Mouse (Mus musculus): ENCODE results near the gene Gm10570. TPM values are rescaled to one million over a fixed set of nuclear protein-coding genes. Genes with fewer than 3 reads are reported as not detected.
A peak's percentile ranks its signal among the peaks of the same experiment; 100 is the strongest.

The Gm10570 gene
- polyA plus RNA-seq, 1 experiment: not detected

DNA sequence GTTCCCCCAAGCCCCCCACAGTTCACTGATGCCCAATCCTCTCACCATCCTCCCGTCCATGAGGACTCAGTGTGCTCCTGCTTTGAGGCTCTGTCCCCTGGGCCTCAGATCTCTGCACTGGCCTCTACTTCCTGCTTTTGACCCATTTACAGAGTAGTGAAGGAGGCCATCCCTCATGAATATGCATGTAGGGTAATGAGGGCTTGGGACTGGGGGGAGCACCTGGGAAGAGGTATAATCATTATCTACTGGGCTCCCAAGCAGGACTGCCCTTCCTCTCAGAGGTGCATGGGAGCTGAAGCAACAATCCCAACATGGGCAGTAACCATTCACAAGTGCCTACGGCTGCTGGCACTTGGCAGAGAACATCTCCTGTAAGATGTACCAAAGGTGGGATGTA lies 29.4 kb downstream of the Gm10570 start, which contains the start of gene Serinc2:
Gene Serinc2 (minus strand): TSS at position 101 of the 400 bp plus-strand sequence.
- H3K27ac ChIP-seq (ENCODE audit: insufficient read depth, low read depth, low read length): no peak within 1 kb of the TSS
- peaks cover 15% of the 10 kb centered on the region for H3K4me1 ChIP-seq (ENCODE audit: control insufficient read depth, insufficient read depth, low read length)
- 84% methylated on average over 2 of the region's 2 CpGs for WGBS
- TF ChIP-seq POLR2A (IDR thresholded peaks at IDR 0.05; ENCODE audit: insufficient read depth, low read depth, low read length): no peak
- TF ChIP-seq CTCF (IDR thresholded peaks at IDR 0.05; ENCODE audit: insufficient read depth, low read depth, low read length): no peak
- no peak within 1 kb of the TSS for H3K4me3 ChIP-seq (ENCODE audit: insufficient read depth, low read depth, low read length)

DNA sequence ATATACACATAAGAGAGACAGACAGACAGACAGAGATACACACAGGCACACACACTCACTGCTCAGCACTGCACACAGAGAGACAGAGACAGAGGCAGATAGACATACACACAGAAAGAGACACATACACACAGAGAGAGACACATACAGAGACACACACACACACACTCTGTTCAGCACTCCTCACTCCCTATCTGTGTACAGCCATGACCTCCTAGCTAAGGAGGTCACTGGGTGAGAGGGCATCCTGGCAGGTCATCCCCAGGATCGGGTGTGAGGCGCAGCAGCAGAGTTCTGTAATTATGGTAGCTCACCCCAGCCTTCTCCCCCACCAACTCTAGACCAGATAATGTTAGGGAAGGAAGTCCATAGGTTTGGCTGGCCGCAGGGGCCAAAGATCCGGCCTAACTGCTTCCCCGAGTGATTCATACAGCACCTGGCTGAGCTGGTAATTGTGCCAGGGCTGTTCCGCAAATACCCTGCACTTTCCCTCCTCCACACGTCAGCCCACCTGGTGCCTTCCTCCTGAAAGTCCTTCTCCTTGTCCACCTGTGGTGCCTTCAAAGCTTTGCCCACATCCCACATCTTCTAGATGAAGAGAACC lies 31.8 kb downstream of the Gm10570 start:
- H3K27ac ChIP-seq (ENCODE audit: insufficient read depth, low read depth, low read length): no peak overlapping the region
- 72% methylated on average over 7 of the region's 7 CpGs for WGBS
- TF ChIP-seq POLR2A (IDR thresholded peaks at IDR 0.05; ENCODE audit: insufficient read depth, low read depth, low read length) (no peak), CTCF (IDR thresholded peaks at IDR 0.05; ENCODE audit: insufficient read depth, low read depth, low read length) (no peak)
- no peak overlapping the region for H3K4me3 ChIP-seq (ENCODE audit: insufficient read depth, low read depth, low read length)
- peaks cover 22% of the 10 kb centered on the region for H3K4me1 ChIP-seq (ENCODE audit: control insufficient read depth, insufficient read depth, low read length)

DNA sequence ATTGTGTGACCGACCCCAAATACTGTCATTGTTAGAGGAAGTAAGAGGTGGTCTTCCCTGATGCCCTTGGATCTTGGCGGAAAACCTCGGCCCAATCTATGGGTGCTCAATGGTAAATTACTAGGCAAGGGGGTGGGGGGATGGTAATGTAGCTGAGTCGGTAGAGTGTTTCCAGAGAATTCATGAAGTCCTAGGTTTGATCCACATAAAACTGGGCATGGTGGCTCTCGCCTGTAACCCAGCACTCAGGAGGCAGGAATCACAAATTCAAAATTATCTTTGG lies 32.7 kb downstream of the Gm10570 start:
- Histone ChIP-seq H3K4me3 (ENCODE audit: insufficient read depth, low read depth, low read length) (no peak overlapping the region), H3K4me1 (ENCODE audit: control insufficient read depth, insufficient read depth, low read length) (peaks cover 22% of the 10 kb centered on the region), H3K27ac (ENCODE audit: insufficient read depth, low read depth, low read length) (no peak overlapping the region)
- no peak for TF ChIP-seq CTCF (IDR thresholded peaks at IDR 0.05; ENCODE audit: insufficient read depth, low read depth, low read length)
- no peak for TF ChIP-seq POLR2A (IDR thresholded peaks at IDR 0.05; ENCODE audit: insufficient read depth, low read depth, low read length)
- 60% methylated on average over 5 of the region's 5 CpGs for WGBS

DNA sequence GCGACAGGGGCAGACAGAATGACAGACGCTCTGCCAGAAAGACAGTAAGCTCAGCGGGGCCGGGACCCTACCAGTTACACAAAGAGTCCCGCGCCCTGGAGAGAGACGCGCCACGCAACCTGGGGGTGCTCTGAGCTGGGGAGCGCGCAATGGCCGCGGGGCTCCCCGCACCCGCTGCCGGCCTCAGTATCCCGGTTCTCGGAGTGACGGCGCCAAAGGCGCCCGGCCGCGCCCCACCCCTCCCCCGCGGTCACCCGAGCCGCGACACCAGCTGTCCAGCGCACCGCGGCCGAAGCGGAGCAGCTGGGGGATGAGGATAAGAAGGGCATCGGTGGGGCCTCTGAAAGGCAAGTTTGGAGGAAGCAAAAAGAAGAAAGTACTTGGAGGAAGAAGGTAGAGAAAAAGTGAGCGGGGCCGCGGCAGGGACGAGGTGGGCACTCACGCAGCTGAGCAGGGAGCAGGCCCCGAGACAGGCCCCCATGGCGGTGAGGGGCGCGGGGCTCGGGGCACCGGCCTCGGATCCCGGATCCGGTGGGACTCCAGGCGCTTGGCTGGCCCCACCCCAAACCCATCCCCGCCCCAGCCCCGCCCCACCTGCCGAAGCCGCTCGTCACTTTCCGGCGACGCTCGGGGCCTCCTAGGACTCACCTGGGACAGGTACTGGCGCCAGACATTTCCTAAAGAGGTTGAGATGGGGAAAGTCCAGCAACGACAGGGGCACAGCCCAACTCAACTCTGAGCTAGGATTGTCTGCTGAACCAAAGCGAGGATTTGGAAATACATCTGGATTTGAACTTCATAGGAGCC lies 33.3 kb downstream of the Gm10570 start:
- 5% methylated on average over 61 of the region's 62 CpGs for WGBS

DNA sequence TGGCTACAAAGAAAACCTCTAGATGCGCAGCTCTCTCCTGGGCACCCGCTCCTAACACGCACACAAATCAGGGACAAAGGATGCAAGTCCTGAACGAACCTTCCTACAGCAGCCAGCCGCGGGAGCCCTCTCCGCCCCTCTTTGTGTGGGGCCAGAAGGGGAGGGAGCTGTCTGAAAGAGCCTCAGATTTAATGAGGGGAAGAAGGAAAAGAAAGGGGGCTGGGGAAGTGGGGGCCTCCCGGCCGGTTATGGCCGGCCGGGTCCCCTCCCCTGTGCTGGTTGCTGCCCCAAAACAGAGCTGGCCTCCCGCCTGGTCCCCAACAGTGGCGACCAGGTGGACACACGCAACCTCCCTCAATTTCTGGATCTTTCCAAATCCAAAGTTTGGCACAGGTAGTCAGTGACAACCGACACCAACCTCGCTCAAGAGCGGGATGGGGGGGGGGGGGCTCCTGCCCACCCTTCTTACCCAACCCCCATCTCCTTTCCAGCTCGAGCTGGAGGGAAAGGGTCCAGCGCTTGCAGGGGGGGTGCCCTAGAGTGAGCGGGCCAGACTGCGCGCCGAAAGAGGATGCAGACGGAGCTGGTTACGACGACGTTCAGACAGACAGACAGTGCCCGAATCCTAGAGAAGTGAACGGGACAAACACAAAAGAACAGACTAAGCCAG lies 34.0 kb downstream of the Gm10570 start:
- peaks cover 20% of the 10 kb centered on the region for H3K4me1 ChIP-seq (ENCODE audit: control insufficient read depth, insufficient read depth, low read length)
- no peak overlapping the region for H3K27ac ChIP-seq (ENCODE audit: insufficient read depth, low read depth, low read length)
- 2% methylated on average over 29 of the region's 29 CpGs for WGBS
- H3K4me3 ChIP-seq (ENCODE audit: insufficient read depth, low read depth, low read length): peak overlapping the region; percentile 46
- no peak for TF ChIP-seq CTCF (IDR thresholded peaks at IDR 0.05; ENCODE audit: insufficient read depth, low read depth, low read length)

More for the DNA sequence above, 33.3 kb downstream of the Gm10570 start:
- TF ChIP-seq CTCF (IDR thresholded peaks at IDR 0.05; ENCODE audit: insufficient read depth, low read depth, low read length) (no peak), POLR2A (IDR thresholded peaks at IDR 0.05; ENCODE audit: insufficient read depth, low read depth, low read length) (no peak)
- H3K27ac ChIP-seq (ENCODE audit: insufficient read depth, low read depth, low read length): no peak overlapping the region
- H3K4me1 ChIP-seq (ENCODE audit: control insufficient read depth, insufficient read depth, low read length): peaks cover 20% of the 10 kb centered on the region
- H3K4me3 ChIP-seq (ENCODE audit: insufficient read depth, low read depth, low read length): peak overlapping the region; percentile 46

DNA sequence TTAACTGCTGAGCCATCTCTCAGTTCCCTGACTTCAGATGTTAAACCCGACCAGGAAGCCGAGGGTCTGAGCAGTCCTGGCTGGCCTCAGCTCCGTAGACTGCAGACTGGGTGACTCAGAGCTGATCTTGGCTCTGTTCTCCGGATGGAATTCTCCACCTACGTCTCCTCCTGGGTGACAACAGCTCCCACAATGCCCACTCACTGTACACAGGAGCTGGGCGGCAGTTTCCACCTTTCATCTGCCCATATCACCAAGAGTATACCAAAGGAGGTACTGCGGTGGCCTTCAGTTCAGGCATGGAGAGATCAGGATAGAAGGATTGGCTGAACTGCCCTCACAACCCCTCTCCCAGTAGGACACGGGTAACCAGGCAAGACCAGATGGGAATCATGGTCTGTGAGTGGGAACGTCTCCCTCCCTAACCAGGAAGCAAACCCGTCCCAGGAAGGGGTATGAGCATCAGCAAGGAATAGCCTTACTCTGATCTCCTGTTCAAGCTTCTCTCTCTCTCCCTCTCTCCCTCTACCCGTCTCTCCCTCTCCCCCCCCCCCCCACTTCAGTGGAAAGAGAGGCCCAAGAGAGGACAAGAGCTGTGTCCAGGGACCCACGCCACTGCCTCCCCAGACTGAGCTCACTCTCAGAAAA lies 34.7 kb downstream of the Gm10570 start:
- 18% methylated on average over 11 of the region's 12 CpGs for WGBS
- no peak for TF ChIP-seq POLR2A (IDR thresholded peaks at IDR 0.05; ENCODE audit: insufficient read depth, low read depth, low read length)
- 0 out of 2 replicates have a peak overlapping the region, but pooled peaks have one; percentile 4 for H3K27ac ChIP-seq (ENCODE audit: insufficient read depth, low read depth, low read length)
- peaks cover 20% of the 10 kb centered on the region for H3K4me1 ChIP-seq (ENCODE audit: control insufficient read depth, insufficient read depth, low read length)
- H3K4me3 ChIP-seq (ENCODE audit: insufficient read depth, low read depth, low read length): peak overlapping the region; percentile 46

DNA sequence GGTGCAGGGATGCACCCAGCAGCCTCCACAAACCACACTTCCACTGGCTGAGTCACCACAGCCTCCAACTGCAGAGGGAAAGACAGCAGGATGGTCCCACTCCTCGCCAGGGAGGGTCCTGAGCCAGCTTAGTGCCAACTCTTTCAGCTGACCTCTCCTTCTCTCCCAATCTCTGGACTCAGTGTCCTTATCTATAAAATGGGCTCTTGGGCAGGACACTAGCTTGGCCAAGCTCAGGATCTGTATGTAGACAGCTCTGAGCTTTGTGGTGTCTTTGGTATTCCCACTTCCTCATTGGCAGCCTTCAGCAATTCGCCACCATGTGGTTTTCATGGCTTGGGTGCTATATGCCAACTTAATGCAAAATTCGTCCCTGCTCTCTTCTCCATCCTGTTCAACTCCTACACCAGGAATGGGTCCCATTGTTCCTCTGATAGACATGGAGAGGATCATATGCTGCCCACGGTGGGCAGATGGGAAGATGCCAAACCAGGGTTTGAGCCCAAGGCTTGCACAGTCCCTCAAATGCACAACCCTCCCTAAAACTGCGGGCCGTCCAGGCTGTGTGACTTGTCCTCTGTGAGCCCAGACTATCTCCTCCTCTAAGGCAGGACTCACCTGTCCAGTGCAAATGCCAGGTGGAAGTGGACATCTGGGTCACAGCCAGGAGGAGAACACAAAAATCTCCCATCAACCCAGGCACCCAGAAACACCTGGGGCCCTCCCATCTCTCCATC lies 37.7 kb downstream of the Gm10570 start:
- WGBS: 80% methylated on average over 6 of the region's 6 CpGs
- peaks cover 20% of the 10 kb centered on the region for H3K4me1 ChIP-seq (ENCODE audit: control insufficient read depth, insufficient read depth, low read length)
- TF ChIP-seq CTCF (IDR thresholded peaks at IDR 0.05; ENCODE audit: insufficient read depth, low read depth, low read length) (no peak), POLR2A (IDR thresholded peaks at IDR 0.05; ENCODE audit: insufficient read depth, low read depth, low read length) (no peak)

DNA sequence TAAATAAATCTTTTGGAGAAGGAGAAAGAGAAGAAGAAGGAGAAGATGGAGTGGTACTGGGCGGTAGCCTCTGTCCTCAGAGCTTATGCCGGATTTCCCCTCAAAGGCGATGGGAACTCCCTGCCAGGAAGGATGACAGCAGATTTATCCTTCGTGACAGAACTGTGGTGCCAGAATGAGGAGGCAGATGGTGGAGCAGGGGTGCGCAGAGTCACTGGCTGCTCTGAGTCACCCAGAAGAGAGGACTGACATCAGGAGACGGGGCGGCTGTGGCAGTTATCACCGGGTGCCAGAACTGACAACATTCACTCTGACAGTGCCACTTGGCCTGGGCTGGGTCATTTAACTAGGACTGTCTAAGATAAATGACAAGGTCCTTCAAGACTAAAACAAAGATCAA lies 38.4 kb downstream of the Gm10570 start:
- TF ChIP-seq CTCF (IDR thresholded peaks at IDR 0.05; ENCODE audit: insufficient read depth, low read depth, low read length) (no peak), POLR2A (IDR thresholded peaks at IDR 0.05; ENCODE audit: insufficient read depth, low read depth, low read length) (no peak)
- H3K4me3 ChIP-seq (ENCODE audit: insufficient read depth, low read depth, low read length): no peak overlapping the region
- peaks cover 17% of the 10 kb centered on the region for H3K4me1 ChIP-seq (ENCODE audit: control insufficient read depth, insufficient read depth, low read length)
- 71% methylated on average over 8 of the region's 8 CpGs for WGBS
- H3K27ac ChIP-seq (ENCODE audit: insufficient read depth, low read depth, low read length): no peak overlapping the region

More for the DNA sequence above, 37.7 kb downstream of the Gm10570 start:
- Histone ChIP-seq H3K27ac (ENCODE audit: insufficient read depth, low read depth, low read length) (no peak overlapping the region), H3K4me3 (ENCODE audit: insufficient read depth, low read depth, low read length) (no peak overlapping the region)

Measured in olfactory bulb, adult 2 months (tissue).